Mouse (Mus musculus) MEL (cell line): ENCODE measurements around the gene Nnat. TPM values are rescaled to one million over a fixed set of nuclear protein-coding genes. Genes with fewer than 3 reads are reported as not detected.

ENCODE experiments used
- DNase-seq: peaks from one replicate; pipeline ENCODE4 v3.0.0; 2011; ENCODE audit warnings: low read depth, low spot score
- H3K27ac ChIP-seq: 2 replicates; pipeline ENCODE4 v1.5.1; 2012; ENCODE audit warnings: low read depth, mild to moderate bottlenecking, control low read depth, low read length, moderate library complexity; ENCODE audit not compliant: control insufficient read depth
- H3K27me3 ChIP-seq, 2 experiments: fragments of 150-350 bp in 1 of 2; sonication (generic) in 1 of 2; 2 replicates each; pipeline ENCODE4 v1.6.1; 2012; ENCODE audit warnings: low read length in 2 of 2, mild to moderate bottlenecking in 2 of 2, improper control_type of control experiment in 1 of 2, moderate library complexity in 1 of 2; ENCODE audit not compliant: insufficient read depth in 2 of 2, control insufficient read depth in 1 of 2
- H3K36me3 ChIP-seq, 2 experiments: 2 replicates each; pipeline ENCODE4 v1.6.1; 2012 to 2014; ENCODE audit warnings: low read length in 2 of 2, improper control_type of control experiment in 1 of 2, inconsistent platforms in 1 of 2, mild to moderate bottlenecking in 1 of 2; ENCODE audit not compliant: insufficient read depth in 2 of 2, control insufficient read depth in 1 of 2
- H3K4me1 ChIP-seq, 2 experiments: fragments of 150-350 bp in 1 of 2; sonication (generic) in 1 of 2; 2 replicates each; pipeline ENCODE4 v1.6.1; 2012; ENCODE audit warnings: low read length in 2 of 2, improper control_type of control experiment in 1 of 2, mild to moderate bottlenecking in 1 of 2; ENCODE audit not compliant: insufficient read depth in 2 of 2, control insufficient read depth in 1 of 2
- H3K4me3 ChIP-seq, 2 experiments: fragments of 150-350 bp in 1 of 2; sonication (generic) in 1 of 2; 2 replicates each; pipeline ENCODE4 v1.5.1; 2012; ENCODE audit warnings: low read depth in 2 of 2, low read length in 2 of 2, mild to moderate bottlenecking in 2 of 2, moderate library complexity in 2 of 2, control low read depth in 1 of 2, improper control_type of control experiment in 1 of 2; ENCODE audit not compliant: control insufficient read depth in 1 of 2, insufficient read depth in 1 of 2
- H3K79me2 ChIP-seq: 2 replicates; pipeline ENCODE4 v1.6.1; 2012; ENCODE audit warnings: mild to moderate bottlenecking, low read length, moderate library complexity; ENCODE audit not compliant: control insufficient read depth, poor library complexity, insufficient read depth
- H3K9ac ChIP-seq: 2 replicates; pipeline ENCODE4 v1.6.1; 2012; ENCODE audit warnings: low read depth, mild to moderate bottlenecking, control low read depth, low read length, moderate library complexity; ENCODE audit not compliant: control insufficient read depth, poor library complexity, severe bottlenecking
- H3K9me3 ChIP-seq: fragments of 150-350 bp; sonication (generic); replicated peaks from 2 replicates; pipeline ENCODE4 v1.6.1; 2012; ENCODE audit warnings: mild to moderate bottlenecking, low read length, improper control_type of control experiment, moderate library complexity; ENCODE audit not compliant: insufficient read depth
- BHLHE40 ChIP-seq: IDR thresholded peaks from 2 replicates; pipeline ENCODE4 v1.6.1; 2012; ENCODE audit warnings: low read depth, mild to moderate bottlenecking, inconsistent platforms, low read length, improper control_type of control experiment, borderline replicate concordance
- CTCF ChIP-seq, 3 experiments: IDR thresholded peaks in 2 of 3; conservative IDR thresholded peaks in 1 of 3; 2 replicates each; pipeline ENCODE4 v1.5.1; 2011 to 2012; ENCODE audit warnings: low read length in 3 of 3, low read depth in 2 of 3, mild to moderate bottlenecking in 2 of 3, improper control_type of control experiment in 1 of 3, inconsistent platforms in 1 of 3, mixed read lengths in 1 of 3, moderate library complexity in 1 of 3; ENCODE audit not compliant: control insufficient read depth in 1 of 3, insufficient read depth in 1 of 3, poor library complexity in 1 of 3, severe bottlenecking in 1 of 3
- E2F4 ChIP-seq: IDR thresholded peaks from 2 replicates; pipeline ENCODE4 v1.6.1; 2011; ENCODE audit warnings: low read depth, low read length, improper control_type of control experiment, borderline replicate concordance
- ELF1 ChIP-seq: IDR thresholded peaks from 2 replicates; pipeline ENCODE4 v1.6.1; 2014; ENCODE audit warnings: low read depth, mild to moderate bottlenecking, inconsistent platforms, low read length, improper control_type of control experiment, moderate library complexity
- ETS1 ChIP-seq: IDR thresholded peaks from 2 replicates; pipeline ENCODE4 v1.6.1; 2012; ENCODE audit warnings: low read depth, mild to moderate bottlenecking, inconsistent platforms, low read length, improper control_type of control experiment, moderate library complexity
- HCFC1 ChIP-seq: IDR thresholded peaks from 2 replicates; pipeline ENCODE4 v1.6.1; 2012; ENCODE audit warnings: low read depth, mild to moderate bottlenecking, inconsistent platforms, low read length, improper control_type of control experiment, moderate library complexity
- JUND ChIP-seq: IDR thresholded peaks from 2 replicates; pipeline ENCODE4 v1.6.1; 2011; ENCODE audit warnings: low read depth, mild to moderate bottlenecking, improper control_type of control experiment, low read length
- KAT2A ChIP-seq: conservative IDR thresholded peaks from 2 replicates; pipeline ENCODE4 v1.6.1; 2012; ENCODE audit warnings: low read depth, low read length, improper control_type of control experiment, inconsistent platforms
- MAFK ChIP-seq: IDR thresholded peaks from 2 replicates; pipeline ENCODE4 v1.6.1; 2011; ENCODE audit warnings: low read depth, mild to moderate bottlenecking, low read length, improper control_type of control experiment, borderline replicate concordance
- MAX ChIP-seq: IDR thresholded peaks from 2 replicates; pipeline ENCODE4 v1.6.1; 2011; ENCODE audit warnings: low read length, improper control_type of control experiment
- MEF2A ChIP-seq: IDR thresholded peaks from 2 replicates; pipeline ENCODE4 v1.6.1; 2014; ENCODE audit warnings: low read depth, mild to moderate bottlenecking, inconsistent platforms, low read length, improper control_type of control experiment; ENCODE audit not compliant: poor library complexity, insufficient replicate concordance, severe bottlenecking; ENCODE audit errors: extremely low read depth
- NRF1 ChIP-seq: IDR thresholded peaks from 2 replicates; pipeline ENCODE4 v1.6.1; 2014; ENCODE audit warnings: low read depth, mild to moderate bottlenecking, inconsistent platforms, low read length, improper control_type of control experiment, moderate library complexity; ENCODE audit not compliant: poor library complexity, insufficient read depth, severe bottlenecking
- POLR2A ChIP-seq, 2 experiments: IDR thresholded peaks; 2 replicates each; pipeline ENCODE4 v1.6.1; 2011 to 2012; ENCODE audit warnings: low read length in 2 of 2, mild to moderate bottlenecking in 2 of 2, control low read depth in 1 of 2, improper control_type of control experiment in 1 of 2, low read depth in 1 of 2, moderate library complexity in 1 of 2; ENCODE audit not compliant: control insufficient read depth in 1 of 2, insufficient read depth in 1 of 2, poor library complexity in 1 of 2
- POLR2AphosphoS2 ChIP-seq: IDR thresholded peaks from 2 replicates; pipeline ENCODE4 v1.6.1; 2011; ENCODE audit warnings: low read length, improper control_type of control experiment
- RCOR1 ChIP-seq: IDR thresholded peaks from 2 replicates; pipeline ENCODE4 v1.6.1; 2012; ENCODE audit warnings: low read depth, mild to moderate bottlenecking, inconsistent platforms, low read length, improper control_type of control experiment
- SMC3 ChIP-seq: IDR thresholded peaks from 2 replicates; pipeline ENCODE4 v1.6.1; 2011; ENCODE audit warnings: low read depth, low read length, improper control_type of control experiment
- TAL1 ChIP-seq: IDR thresholded peaks from 2 replicates; pipeline ENCODE4 v1.6.1; 2012; ENCODE audit warnings: mild to moderate bottlenecking, inconsistent platforms, low read length, moderate library complexity, mixed read lengths
- TBP ChIP-seq: IDR thresholded peaks from 2 replicates; pipeline ENCODE4 v1.8.0; 2011; ENCODE audit warnings: low read depth, low read length, improper control_type of control experiment
- TCF12 ChIP-seq: IDR thresholded peaks from 2 replicates; pipeline ENCODE4 v1.6.1; 2014; ENCODE audit warnings: low read depth, mild to moderate bottlenecking, inconsistent platforms, low read length, improper control_type of control experiment, moderate library complexity
- USF1 ChIP-seq: IDR thresholded peaks from 2 replicates; pipeline ENCODE4 v1.6.1; 2014; ENCODE audit warnings: low read depth, mild to moderate bottlenecking, inconsistent platforms, low read length, improper control_type of control experiment, moderate library complexity
- USF2 ChIP-seq, 2 experiments: IDR thresholded peaks; 2 replicates each; pipeline ENCODE4 v1.6.1; 2011 to 2012; ENCODE audit warnings: improper control_type of control experiment in 2 of 2, low read length in 2 of 2, borderline replicate concordance in 1 of 2, inconsistent platforms in 1 of 2, low read depth in 1 of 2, mild to moderate bottlenecking in 1 of 2; ENCODE audit not compliant: insufficient read depth in 1 of 2
- ZNF384 ChIP-seq: IDR thresholded peaks from 2 replicates; pipeline ENCODE4 v1.6.1; 2012; ENCODE audit warnings: low read depth, mild to moderate bottlenecking, inconsistent platforms, low read length, improper control_type of control experiment
- polyA plus RNA-seq, 2 experiments: library from polyadenylated mRNA; stranded (reverse) in 1 of 2; unstranded in 1 of 2; fragments of >175 nt in 1 of 2; fragments of >200 nt in 1 of 2; gene quantifications; 2 replicates each; pipeline versions ENCODE4 v1.2.1 to v1.2.4; 2012; ENCODE audit warnings: low replicate concordance in 2 of 2, low read depth in 1 of 2; ENCODE audit not compliant: insufficient read length in 2 of 2, insufficient read depth in 1 of 2, missing spikeins in 1 of 2
- total RNA-seq: library from RNA; depleted of rRNA; stranded (reverse); fragments of 300-350 nt; gene quantifications from 2 replicates; pipeline ENCODE4 v1.2.3, GENCODE M21; 2012

Gene Nnat
- total and polyA plus RNA-seq, 3 experiments = 0.92 to 1.5 TPM; not detected in 1

DNA sequence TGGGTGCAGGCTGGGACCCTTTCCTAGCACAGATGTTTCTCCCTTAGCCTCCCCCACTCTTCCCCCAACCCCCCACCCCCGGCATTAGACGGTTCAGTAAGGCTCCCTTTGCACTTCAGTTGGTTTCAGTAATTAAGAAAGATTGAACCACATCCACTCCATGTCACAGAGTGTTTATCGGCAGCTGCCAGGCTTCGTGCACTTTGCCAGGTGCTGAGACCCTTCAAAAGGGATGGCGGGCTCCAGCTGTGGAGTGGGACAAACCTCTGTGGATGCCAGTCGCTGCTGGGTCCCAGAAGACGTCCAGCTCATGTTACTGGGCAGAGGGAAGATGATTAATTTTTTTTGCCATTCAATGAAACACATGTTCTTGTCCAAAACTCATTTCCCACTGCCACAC, 41.4 kb upstream of the Nnat start:
- Histone ChIP-seq H3K9me3 (no peaks in the 10 kb centered on the region), H3K9ac (no peak overlapping the region), H3K4me3 (no peak overlapping the region), H3K79me2 (no peaks in the 10 kb centered on the region), H3K36me3 (no peaks in the 10 kb centered on the region), H3K27me3 (peaks cover under 1 to 24% of the 10 kb centered on the region in 2 experiments; a peak in 3 of 4 replicates), H3K4me1 (no peaks in the 10 kb centered on the region), H3K27ac (no peak overlapping the region)
- no peak for DNase-seq
- no peak for TF ChIP-seq SMC3
- TF ChIP-seq BHLHE40 = no peak
- no peak for TF ChIP-seq TBP
- TF ChIP-seq ELF1 = no peak
- TF ChIP-seq KAT2A = no peak
- no peak for TF ChIP-seq TCF12

DNA sequence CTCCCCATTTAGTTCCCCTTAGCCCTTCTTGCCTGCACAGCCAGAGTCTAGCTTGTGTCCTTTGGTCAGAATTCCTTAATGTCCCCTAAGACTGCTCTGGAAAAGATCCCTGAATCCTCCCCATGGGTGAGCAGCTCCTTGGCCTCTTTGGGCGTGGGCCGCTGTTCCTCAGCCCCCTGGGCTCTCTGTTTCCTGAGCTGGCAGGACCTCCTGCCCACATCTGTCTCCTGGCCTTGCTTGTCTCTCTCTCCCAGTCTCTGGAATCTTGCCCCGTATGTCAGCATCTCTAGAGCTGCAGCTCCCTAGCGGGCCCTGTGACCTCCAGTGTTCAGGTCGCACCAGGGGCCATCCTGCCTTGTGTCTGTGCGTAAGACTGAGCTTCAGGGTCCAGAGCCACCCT, 40.4 kb upstream of the Nnat start:
- no peaks in the 10 kb centered on the region for H3K79me2 ChIP-seq
- H3K36me3 ChIP-seq = no peaks in the 10 kb centered on the region
- no peaks in the 10 kb centered on the region for H3K9me3 ChIP-seq
- peaks cover 0 to 22% of the 10 kb centered on the region in 2 experiments; a peak in 3 of 4 replicates for H3K27me3 ChIP-seq
- H3K4me1 ChIP-seq = no peaks in the 10 kb centered on the region
- no peak overlapping the region for H3K27ac ChIP-seq
- DNase-seq = no peak
- no peak for TF ChIP-seq NRF1
- TF ChIP-seq ETS1 = no peak
- no peak for TF ChIP-seq SMC3
- TF ChIP-seq MEF2A = no peak
- TF ChIP-seq RCOR1 = no peak
- no peak for TF ChIP-seq E2F4
- TF ChIP-seq MAX = no peak
- no peak for TF ChIP-seq TAL1
- no peak for TF ChIP-seq CTCF (IDR thresholded peaks at IDR 0.05 in 2 of 3, conservative IDR thresholded peaks at IDR 0.05 in 1 of 3; ENCODE audit: control insufficient read depth in 1 of 3, insufficient read depth in 1 of 3, low read depth in 2 of 3, low read length in 3 of 3, poor library complexity in 1 of 3, severe bottlenecking in 1 of 3)
- no peak for TF ChIP-seq MAFK
- TF ChIP-seq USF1 = no peak
- no peak for TF ChIP-seq POLR2AphosphoS2
- no peak for TF ChIP-seq HCFC1
- no peak for TF ChIP-seq USF2 (IDR thresholded peaks at IDR 0.05; ENCODE audit: borderline replicate concordance in 1 of 2, insufficient read depth in 1 of 2, low read depth in 1 of 2, low read length in 2 of 2)
- no peak for TF ChIP-seq JUND
- no peak for TF ChIP-seq BHLHE40
- no peak for TF ChIP-seq POLR2A (IDR thresholded peaks at IDR 0.05; ENCODE audit: control insufficient read depth in 1 of 2, insufficient read depth in 1 of 2, low read depth in 1 of 2, low read length in 2 of 2, poor library complexity in 1 of 2)
- TF ChIP-seq TBP = no peak
- no peak for TF ChIP-seq ZNF384
- no peak overlapping the region for H3K4me3 ChIP-seq
- H3K9ac ChIP-seq = no peak overlapping the region
